Mouse (Mus musculus): ENCODE measurements around the gene Stk38.

DNA sequence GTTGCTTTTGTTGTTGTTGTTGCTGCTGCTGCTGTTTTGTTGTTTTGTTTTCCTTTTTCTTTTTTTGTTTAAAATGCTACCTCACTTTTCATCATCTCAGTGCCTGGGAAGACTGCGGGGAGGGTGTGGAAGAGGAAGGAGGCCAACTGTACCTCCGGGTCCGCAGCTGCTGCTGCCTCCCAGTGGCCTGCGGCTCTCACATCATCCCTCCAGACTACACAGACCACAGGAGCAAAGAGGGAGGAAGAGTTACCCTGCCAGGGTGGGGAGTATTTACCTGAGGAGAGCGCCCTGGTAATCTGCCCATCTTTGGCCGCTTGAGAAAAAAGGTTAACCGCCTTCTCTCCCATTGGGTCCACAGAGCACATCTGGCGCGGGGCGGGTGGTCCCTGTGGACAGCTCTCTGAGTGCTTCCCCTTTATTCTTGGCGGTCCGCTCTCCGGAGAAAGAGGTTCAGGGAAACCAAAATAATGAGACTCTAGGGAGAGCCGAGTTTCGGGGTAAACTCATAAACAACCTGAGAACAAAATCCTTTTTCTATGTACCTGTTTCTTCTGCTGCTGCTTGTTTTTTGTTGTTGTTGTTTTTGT is 14.5 kb upstream of the Stk38 start:
- TF ChIP-seq TAL1 (IDR thresholded peaks at IDR 0.05; ENCODE audit: low read length) = no peak
- TF ChIP-seq GATA1 (IDR thresholded peaks at IDR 0.05; ENCODE audit: low read length) = no peak
